20 mouse cellular contexts compared by ENCODE assay signal in the genomic region with DNA sequence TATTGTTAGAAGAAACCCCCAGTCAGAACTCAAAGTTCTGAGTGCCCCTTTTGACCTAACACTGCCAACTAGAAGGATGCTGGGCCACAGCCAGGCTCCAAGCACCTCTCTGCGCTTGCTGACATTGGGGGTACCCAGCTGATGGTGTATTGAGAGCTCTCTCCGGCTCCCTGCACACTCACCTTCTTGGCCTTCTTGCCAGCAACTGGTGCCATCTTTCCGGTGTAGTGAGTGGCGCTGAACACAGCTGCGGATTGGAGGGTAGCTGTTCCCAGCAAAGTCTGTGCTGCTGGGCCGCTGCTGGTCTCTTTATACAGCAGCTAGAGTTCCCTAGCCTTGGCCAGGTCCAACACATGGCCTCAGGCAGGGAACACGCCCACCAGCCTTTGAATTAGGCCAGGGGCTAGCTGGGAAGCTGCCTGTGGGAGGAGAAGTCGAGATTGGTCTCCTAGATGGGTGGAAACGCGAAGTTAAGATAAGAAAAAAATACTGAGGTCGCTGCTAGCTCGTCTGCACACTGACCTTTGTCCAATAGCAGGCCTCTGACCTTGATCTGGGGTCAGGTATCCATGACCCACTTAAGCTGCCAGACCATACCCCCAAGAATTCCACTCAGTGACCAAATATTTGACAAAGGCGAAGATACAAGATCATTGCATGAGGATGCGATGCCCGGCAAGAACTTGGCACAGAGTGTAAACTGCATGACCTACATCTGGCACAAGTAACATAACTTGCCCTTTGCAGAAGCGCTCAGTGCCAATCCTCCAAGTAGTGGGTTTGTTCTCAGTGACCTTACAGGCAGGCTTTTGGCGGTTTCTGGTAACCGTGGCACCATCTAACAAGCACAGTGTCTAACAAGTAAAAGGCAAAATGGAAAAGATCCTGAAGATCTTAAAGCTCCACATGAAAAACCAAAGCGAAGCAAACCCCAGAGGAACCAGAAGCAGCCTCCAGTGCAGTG. TPM values are rescaled to one million over a fixed set of nuclear protein-coding genes. Genes with fewer than 3 reads are reported as not detected.
DNase-seq lines count a peak whose midpoint lies in the region; ATAC-seq lines count a peak whose summit lies in the region.
"Had no signal": no experiment of that assay in that cellular context is flagged by ENCODE, and none has a peak within 500 bp of the region (broad histone marks: within the 10 kb centered on the region; RNA-seq: fewer than 3 reads in every experiment).

A gene (minus strand): TSS at position 680 of the 964 bp plus-strand sequence.

- H3K9me3 ChIP-seq in liver, embryonic 13.5 days (replicated peaks), result no peaks in the 10 kb centered on the region
- H3K9me3 ChIP-seq: G1E; hindbrain, embryonic 12.5 days had no signal

- peak; percentile 31 to 62 for DNase-seq in adrenal gland, adult (ENCODE audit: inconsistent age in 2 of 2, low spot score in 1 of 2)
- DNase-seq in adrenal gland, postnatal 25 days, result no peak
- DNase-seq in kidney, adult 11 months, result peak; percentile 50
- DNase-seq in kidney, postnatal 14 days, result no peak
- peak; percentile 12 for DNase-seq in adrenal gland, postnatal 10 days
- DNase-seq in liver, embryonic 13.5 days, result no peak
- no peak for DNase-seq in frontal cortex, postnatal 10 days (ENCODE audit: low spot score in 2 of 2)
- no peak for DNase-seq in urinary bladder, adult 18-20 months (ENCODE audit: low spot score in 2 of 2)
- DNase-seq: midbrain, embryonic 14.5 days; thymus, postnatal 4 days had no signal

- peak; percentile 68 for ATAC-seq in liver, embryonic 13.5 days (ENCODE audit: low read depth)
- ATAC-seq: CD4-positive, CD25-positive, alpha-beta regulatory T cell, adult 4 months; forebrain, embryonic 14.5 days; inflammation-experienced regulatory T-cells, adult 6 months had no signal

- H3K36me3 ChIP-seq in liver, embryonic 13.5 days, result no peaks in the 10 kb centered on the region
- H3K36me3 ChIP-seq: G1E; hindbrain, embryonic 12.5 days had no signal

- H3K4me3 ChIP-seq in liver, embryonic 13.5 days (replicated peaks), result peak within 1 kb of the TSS; percentile 26
- H3K4me3 ChIP-seq: hindbrain, embryonic 12.5 days had no signal

- no peaks in the 10 kb centered on the region for H3K4me1 ChIP-seq in liver, embryonic 13.5 days (replicated peaks)
- H3K4me1 ChIP-seq: hindbrain, embryonic 12.5 days had no signal

- WGBS in liver, embryonic 13.5 days (ENCODE audit: insufficient replicate concordance), result 58% methylated on average over 19 of the region's 19 CpGs

- H3K27ac ChIP-seq in liver, embryonic 13.5 days, result peak within 1 kb of the TSS; percentile 74
- H3K27ac ChIP-seq: hindbrain, embryonic 12.5 days had no signal

- peak within 1 kb of the TSS; percentile 28; the same call in 1 of the 2 replicates for H3K9ac ChIP-seq in liver, embryonic 13.5 days
- H3K9ac ChIP-seq: hindbrain, embryonic 12.5 days had no signal

- H3K27me3 ChIP-seq in liver, embryonic 13.5 days, result no peaks in the 10 kb centered on the region
- H3K27me3 ChIP-seq: hindbrain, embryonic 12.5 days had no signal

- H3K4me2 ChIP-seq in liver, embryonic 13.5 days, result peak within 1 kb of the TSS; percentile 43
- H3K4me2 ChIP-seq: hindbrain, embryonic 12.5 days had no signal

RNA-seq across cellular contexts. Expression of the gene that starts here (rescaled TPM):
- total RNA-seq in adrenal gland, postnatal 25 days (2021), result 2.1 and 9.5 TPM in 2 replicates
- 100 to 1,000 TPM in 1 of 2 experiments, 10 to 100 TPM in 1; 63.3 to 214 TPM for total RNA-seq in adrenal gland, postnatal 10 days (2021)
- 42.8 and 52.7 TPM in 2 replicates for polyA plus RNA-seq in liver, embryonic 13.5 days (2015; fragmentation: Nextera tagmentation; extraction: Ambion mirVana)
- total RNA-seq: layer of hippocampus, adult 8-10 months; left cerebral cortex, adult 18-20 months; megakaryocyte, adult 5-6 weeks; neutrophil, adult 5-6 weeks had no signal
- polyA plus RNA-seq: CD4-positive, CD25-positive, alpha-beta regulatory T cell, adult 4 months; G1E; heart, embryonic 16.5 days had no signal

Comparison
In these comparisons a context has a peak if more than half of its experiments do, and no peak if none do; other contexts are left out.
1. DNase-seq: peak in adrenal gland, adult (2 of 2), kidney, adult 11 months (single experiment) and adrenal gland, postnatal 10 days (single experiment); none in adrenal gland, postnatal 25 days (single experiment), kidney, postnatal 14 days (single experiment), liver, embryonic 13.5 days (single experiment), frontal cortex, postnatal 10 days (0 of 2) and urinary bladder, adult 18-20 months (0 of 2).